Mouse (Mus musculus): ENCODE data around the gene Cdc37l1.

Gene Cdc37l1

DNA sequence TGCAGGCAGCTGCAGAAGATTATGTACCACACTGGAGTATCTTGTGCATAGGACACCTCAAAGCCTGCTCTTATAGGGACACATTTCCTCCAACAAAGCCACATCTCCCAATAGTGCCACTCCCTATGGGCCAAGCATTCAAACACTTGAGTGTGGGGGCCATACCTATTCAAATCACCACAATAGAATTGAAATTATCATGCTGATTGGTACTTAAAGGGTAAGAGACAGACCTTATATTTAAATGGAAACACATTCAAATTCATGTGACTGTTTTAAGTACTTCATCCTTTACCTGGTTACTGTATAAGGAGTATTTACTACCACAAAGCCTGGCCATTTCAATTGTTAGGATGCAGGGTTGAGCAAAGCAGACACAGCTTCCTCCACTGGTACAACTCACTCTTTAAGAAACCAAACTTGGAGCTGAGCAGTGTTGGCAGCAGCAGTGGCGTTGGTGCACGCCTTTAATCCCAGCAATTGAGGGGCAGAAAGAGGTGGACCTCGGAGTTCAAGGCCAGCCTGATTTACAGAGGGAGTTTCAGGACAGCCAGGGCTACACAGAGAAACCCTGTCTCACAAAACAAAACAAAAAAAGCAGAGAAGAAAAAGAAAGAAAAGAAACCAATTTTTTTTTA, 18.0 kb downstream of the Cdc37l1 start:
- DNase-seq (ENCODE audit: extremely low spot score): no peak

DNA sequence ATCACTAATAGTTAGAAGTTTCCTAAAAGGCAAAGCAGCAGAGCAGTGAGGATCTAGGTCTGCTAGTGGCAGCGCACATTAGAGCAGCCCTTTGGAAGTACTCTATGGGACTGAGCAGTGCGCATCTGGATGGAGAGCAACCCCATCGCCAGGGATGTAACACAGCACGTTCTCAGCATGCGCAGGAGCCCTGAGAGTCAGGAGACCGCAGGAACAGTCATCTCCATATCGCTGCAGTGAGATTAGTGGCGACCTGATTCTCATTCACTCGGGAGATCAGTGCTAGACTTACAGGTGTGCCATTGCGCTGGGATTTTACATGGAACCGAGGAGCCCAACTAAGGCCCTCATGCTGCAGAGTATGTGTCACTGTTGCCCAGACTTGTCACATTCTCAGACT, 18.9 kb downstream of the Cdc37l1 start:
- no peak for DNase-seq (ENCODE audit: extremely low spot score)

DNA sequence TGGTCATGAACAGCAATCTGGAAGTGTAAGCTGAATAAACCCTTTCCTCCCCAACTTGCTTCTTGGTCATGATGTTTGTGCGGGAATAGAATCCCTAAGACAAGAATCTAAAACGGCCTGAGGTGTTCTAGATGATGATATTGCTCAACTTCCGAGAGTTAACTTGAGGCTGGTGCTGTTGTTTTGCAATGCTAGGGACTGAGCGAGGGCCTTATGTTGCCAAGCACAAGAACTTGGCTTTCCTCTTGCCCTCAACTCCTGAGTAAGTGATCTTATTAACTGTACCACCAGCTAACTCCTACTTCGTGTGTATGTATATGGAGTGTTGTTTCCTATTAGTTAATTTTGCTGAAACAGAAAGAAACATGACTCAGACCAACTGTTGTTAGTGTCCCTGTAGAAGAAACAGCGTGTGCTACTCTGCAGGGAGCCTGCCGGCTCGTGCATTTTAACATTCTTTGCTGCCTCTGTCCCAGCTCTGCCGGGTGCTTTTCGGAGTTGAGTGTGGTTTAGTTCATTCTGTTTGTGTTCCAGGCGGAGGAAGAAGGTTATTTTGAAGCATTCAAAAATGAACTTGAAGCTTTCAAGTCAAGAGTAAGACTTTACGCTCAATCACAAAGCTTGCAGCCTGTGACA, 21.3 kb downstream of the Cdc37l1 start:
- no peak for DNase-seq (ENCODE audit: extremely low spot score)

DNA sequence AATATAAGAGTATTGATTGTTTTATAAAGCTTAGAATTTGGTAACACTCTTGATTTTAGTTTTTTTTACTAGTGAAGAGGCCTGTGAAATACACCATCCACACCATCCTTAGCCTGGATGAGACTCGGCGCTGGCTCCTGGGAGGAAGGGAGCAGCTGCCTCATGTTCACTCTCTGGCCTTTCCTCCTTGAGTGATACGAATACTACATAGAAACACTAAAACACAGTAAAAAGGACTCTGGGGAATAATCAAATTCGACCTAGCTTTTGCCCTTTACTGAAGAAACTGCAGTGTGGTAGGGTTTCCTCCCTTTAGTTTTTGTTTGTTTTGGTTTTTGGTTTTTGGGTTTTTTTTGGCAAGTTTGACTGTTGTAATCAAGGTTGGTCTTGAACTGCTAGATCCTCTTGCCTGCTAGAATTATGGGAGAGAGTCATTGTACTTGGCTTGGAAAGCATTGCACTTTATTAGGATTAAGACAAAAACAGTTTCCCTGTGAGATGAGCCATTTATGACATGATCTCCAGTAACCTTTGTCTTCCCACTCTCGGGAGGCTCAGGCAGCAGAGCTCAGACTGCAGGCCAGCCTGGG, 24.4 kb downstream of the Cdc37l1 start:
- no peak for DNase-seq (ENCODE audit: extremely low spot score)

DNA sequence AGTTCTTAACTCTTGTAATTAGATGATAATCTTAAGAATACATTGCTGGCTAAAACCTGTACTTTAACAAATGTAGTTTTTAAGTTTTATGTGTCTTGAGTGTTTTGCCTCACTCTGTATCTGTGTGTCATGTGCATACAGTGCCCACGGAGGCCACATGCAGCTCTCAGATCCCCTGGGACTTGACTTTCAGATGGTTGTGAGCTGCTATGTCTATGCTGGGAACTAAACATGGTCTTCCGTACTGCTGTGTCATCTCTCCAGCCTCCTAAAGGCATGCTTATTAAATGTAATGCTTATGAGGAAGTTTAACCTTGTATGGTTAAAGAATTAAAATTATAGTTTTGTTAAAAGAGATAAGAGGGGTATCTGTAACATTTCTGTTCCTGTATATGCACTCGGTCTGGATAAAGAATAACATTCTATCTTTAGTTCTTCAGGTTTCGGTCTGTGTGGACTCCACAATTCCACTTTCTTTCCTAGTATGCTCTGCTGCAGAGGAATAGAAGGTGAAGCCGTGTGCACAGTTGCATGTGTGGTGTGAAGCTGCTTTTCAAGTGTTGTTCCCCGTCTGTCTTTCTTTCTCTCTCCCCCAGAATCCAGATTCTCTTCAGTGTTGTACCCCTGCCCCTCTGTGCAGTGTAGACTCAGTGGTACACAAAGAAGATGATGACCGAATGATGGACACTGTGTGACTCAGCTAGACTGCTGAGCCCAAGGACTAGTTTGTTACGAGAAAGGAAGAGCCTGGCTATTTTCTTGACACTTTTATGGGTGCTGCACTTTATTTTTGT, 25.5 kb downstream of the Cdc37l1 start:
- no peak for DNase-seq (ENCODE audit: extremely low spot score)

DNA sequence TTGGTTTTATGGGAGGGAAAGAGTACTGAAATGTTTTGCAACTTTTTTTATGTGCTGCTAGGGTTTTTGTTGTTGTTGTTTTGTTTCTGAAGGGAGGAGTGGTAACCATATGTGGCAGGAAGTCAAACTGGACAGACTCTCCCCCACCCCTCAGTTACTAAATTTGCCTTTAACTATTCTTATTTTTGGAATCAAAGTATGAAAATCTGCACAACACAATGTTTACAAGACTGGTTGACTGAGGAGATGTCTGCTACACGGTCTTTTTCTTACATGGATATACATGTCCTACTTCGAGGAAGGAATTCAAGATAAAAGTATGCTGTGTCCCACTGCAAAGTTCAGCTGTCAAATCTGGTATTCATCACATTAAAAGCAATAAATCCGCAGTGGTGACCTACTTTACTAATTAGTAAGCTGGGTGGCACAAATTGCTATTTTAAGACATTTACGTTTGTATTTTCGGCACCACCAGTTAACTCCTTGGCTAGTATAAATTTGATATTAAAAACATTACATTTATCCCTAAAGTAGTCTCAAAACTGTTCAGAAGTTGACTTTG, 26.1 kb downstream of the Cdc37l1 start:
- no peak for DNase-seq (ENCODE audit: extremely low spot score)

DNA sequence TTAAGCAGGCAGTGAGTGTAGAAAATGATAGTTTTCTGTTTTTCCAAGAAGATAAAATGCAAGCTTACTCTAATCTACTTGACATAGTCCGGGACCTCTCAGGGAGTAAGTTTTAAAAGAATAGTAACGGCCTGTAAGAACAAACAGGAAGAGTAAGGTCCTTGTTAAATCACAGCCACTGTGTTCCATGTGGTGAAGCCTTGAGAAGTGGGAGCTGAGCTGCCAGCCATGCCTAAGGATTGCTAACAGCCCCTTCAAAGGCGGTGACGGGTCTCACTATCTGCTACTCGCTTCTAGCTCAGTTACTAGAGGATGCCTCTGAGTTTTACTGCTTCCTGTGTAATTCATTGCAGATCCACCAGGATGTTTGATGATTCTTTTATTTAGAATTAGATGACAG, 26.6 kb downstream of the Cdc37l1 start:
- no peak for DNase-seq (ENCODE audit: extremely low spot score)

DNA sequence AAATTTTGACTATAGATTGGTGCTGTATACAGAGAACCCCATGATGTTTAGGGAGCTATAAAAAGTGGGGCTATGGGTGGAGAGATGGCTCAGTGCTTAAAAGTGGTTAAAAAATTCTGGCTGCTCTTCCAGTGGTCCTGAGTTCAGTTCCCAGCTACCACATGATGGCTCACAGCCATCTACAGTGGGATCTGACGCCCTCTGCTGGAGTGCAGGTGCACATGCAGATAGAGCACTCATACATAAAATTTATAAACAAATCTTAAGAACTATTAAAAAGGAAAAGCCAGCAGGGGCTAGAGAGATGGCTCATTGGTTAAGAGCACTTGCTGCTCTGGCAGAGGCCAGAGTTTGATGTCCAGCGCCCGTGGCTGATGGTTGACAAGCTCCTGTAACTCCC, 29.5 kb downstream of the Cdc37l1 start:
- no peak for DNase-seq (ENCODE audit: extremely low spot score)

DNA sequence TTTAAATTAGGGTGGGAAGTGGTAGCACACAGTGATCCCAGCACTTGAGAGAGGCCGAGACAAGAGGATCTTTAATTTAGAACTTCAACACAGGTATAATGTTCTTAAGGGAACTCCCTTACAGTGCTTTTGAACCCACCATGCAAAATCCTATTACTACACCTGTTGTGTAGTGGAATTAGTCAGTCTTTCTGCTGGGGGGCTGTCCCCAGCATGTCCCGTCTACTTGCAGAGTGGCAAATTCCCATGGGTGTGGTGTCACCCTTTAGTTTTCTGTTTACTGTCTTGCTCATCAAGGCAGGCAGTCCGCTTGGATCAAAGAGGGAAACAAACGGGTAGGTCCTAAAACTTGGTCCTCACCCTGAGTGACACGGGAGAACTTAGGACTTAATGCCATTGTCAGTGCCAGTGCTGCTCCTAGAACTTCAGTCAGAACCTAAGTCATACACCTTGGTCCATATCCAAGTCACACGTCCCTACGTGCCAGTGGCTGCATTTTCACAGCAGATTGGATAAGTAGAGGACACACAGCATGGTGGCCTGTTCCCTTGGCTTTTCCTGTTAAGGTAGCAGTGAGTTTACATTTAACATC, 31.7 kb downstream of the Cdc37l1 start:
- no peak for DNase-seq (ENCODE audit: extremely low spot score)

DNA sequence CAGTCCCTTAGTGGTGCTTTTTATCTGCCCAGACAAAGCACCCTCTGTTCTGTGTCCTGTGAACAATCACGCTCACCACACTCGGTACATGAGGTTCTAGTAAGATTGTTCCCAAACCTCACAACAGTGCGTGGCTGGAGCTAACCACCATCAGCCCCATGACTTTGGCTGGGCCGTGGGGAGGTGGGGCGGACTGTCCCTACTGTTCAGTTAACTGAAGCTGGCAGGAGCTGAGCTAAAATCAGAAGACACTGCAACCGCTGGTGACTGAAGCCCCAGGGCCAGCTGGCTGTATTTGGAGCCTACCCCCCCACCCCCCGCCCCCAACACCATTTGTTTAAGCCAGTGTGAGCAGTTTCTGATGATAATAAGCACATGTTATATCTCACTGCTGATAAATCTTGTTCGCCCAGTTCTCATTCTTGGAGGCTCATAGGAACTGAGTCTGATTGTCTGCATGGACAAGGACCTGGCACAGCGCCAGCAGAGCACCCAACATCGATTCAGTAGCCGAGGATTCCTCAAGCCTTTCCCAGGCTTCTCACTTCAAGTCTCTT, 34.3 kb downstream of the Cdc37l1 start:
- DNase-seq (ENCODE audit: extremely low spot score): no peak

DNA sequence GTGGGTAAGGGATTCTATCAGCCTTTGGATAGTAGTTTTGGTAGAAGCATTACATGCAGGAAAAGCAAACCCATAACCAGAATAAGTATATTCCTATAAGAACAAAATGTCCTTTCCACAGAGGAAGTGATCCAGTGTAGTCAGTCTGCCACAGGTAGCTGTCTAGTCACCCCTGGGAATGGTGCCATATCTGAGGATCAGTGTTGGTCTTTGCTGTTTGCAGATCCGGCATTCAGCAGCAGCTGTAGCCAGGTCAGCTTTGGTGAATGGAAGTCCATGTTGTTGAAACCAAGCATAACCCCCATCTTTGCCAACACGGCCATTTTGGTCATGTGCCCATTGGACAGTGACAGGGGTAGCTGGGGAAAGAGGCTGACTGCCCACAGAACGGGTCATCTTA, 41.6 kb downstream of the Cdc37l1 start:
- no peak for DNase-seq (ENCODE audit: extremely low spot score)

DNA sequence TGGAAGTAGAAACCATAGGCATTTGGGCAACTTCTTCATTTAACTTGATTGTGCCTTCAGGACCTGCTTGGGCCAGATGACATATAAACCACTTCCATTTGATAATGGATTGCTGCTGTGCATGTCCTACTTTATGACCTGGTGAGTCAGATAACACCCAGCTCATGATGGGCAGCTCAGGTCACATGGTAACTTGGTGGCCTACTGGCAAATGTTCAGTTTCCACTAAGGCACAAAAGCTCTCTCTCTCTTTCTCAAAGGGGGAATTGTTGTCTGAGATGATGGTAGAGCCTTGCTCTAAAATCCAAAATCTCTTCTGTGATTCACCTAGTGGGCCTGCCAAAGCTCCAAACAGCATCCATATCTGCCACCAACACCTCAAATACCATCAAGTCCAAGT, 42.5 kb downstream of the Cdc37l1 start:
- DNase-seq (ENCODE audit: extremely low spot score): no peak

DNA sequence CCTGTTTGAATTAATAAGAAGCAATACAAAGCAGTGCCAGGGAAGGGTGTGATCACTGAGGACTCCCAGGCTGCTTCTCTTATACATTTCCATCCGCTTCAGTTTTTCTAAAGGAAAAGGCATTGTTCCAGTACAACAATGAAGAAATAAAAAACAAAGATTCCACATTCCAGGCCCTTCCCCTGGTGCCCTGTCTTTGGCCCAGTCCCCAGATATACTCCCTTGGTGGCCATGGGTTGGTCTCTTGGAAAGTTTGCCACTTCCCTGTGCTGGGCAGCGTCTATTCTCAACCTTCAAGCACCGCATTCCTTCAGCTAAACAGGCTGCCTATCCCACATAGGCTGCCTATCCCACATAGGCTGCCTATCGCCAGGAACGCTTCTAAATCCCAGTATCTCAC, 46.9 kb downstream of the Cdc37l1 start:
- no peak for DNase-seq (ENCODE audit: extremely low spot score)

DNA sequence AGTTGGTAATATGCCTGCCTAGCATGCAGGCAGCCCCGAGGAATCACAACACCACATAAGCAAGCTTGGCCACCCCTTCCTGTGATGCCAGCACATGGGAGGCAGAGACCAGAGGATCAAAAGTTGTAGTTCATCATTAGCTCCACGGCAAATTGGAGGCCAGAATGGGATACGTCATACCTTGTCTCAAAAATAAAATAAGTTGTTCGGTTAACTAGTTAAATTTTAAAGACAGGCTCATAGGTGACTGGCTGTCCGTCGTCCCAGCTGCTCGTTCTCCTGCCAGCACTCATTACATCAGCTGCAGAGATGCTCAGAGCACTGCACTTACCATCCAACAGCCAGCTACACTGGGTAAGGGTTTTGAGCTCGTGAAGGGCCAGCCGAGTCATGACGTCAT, 47.4 kb downstream of the Cdc37l1 start:
- no peak for DNase-seq (ENCODE audit: extremely low spot score)

DNA sequence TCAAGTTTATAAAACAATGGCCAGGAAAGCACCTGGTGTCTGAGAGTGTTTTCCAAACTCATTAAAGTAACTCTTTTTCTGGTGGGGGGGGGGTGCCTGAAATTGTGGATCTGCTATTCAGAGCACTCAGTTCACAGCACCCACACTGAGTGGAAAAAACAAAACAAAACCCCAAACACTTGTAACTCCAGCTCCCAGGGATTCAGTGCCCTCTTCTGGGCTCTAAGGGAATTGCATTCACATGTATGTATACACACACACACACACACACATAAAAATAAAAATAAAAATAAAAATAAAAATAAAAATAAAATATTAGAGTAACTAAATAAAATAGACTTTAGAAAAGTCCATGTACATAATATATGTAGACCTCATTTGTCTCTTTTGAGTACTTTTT, 49.2 kb downstream of the Cdc37l1 start:
- no peak for DNase-seq (ENCODE audit: extremely low spot score)

DNA sequence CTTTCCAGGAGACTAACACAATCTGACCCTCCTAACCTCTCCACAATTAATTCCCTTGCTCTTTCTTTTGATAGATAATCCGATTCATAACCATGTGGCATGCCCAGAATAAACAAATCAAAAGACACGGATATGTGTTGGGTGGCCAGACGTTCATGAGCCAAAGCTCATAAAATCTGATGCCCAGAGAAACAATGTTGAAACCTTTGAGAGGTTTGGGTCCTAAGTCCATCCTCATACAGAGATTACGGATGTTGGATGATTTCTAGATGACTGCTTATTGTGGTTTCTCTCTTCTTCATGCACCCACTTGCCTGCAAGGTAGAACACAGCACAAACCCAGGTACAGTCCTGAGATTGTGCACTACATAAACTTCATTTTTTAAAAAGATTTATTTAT, 50.1 kb downstream of the Cdc37l1 start:
- no peak for DNase-seq (ENCODE audit: extremely low spot score)

DNA sequence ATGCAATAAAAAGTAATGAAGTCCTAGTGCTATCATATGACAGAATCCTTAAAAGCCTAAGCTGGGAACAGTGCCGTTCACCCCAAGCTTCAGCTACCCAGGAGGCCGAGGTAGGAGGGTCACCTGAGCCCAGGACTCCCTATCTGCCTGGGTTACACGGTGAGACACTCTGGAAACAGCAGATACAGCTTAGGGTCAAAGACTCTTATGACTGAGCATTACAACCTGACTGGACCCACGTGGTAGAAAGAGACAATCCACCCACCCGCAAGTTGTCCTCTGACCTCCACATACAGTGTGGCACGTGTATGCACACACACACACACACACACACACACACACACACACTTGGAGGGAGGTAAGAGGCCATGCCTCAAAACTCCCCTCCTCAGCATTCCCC, 52.0 kb downstream of the Cdc37l1 start:
- DNase-seq (ENCODE audit: extremely low spot score): no peak

DNA sequence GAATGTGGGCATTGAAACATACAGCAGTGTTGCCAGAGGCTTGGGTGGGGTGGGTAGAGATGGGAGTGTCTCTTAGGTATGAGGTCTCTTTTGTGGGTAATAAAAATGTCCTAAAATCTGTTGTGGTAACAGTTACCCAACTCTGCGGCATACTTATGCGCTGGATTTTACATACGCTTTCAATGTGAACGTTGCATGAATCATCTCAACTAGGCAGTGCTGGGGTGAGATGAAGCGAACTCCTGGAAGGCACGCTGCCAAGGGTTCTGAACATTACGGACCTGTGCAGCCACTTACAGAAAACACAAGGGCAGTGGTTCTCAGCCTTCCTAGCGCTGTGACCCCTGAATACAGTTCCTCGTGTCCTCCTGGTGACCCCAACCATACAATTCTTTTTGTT, 52.5 kb downstream of the Cdc37l1 start:
- DNase-seq (ENCODE audit: extremely low spot score): no peak

DNA sequence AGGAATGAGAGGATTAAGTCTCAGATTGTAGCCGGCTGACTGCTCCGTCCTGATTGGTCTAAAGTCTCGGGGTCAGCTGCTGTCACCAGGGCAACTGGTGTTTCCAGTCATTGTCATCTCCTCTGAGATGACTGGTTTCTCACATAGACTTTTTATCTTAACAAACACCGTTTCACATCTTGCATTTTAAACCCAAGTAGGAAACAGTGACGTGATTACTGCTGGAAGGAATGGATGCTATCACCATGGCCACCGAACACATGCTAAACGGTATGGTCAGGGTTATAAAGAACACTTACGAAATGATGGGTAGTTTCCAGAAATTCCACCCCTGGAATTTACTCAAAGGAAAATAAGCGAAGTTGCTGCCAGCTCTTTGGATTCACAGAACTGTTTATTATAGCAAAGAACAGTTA, 54.2 kb downstream of the Cdc37l1 start:
- no peak for DNase-seq (ENCODE audit: extremely low spot score)

DNA sequence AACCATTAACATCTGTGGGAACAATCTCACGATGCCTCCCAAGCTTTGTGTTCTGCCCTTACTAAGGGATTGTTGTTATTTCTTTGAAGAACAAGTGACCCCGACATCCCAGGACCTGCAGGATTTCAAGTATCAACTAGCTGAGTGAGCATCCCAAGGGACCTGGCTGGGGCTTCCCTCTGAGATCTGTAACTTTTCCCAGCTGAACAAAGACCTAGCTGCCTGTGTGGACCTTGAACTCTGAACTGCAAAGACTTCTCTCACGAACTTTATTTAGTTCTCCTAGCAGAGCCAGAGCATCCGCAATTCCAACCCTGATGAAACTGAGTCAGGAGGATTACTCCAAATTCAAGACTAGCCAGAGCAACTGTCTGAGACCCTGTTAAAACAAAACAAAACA, 55.2 kb downstream of the Cdc37l1 start:
- no peak for DNase-seq (ENCODE audit: extremely low spot score)

DNA sequence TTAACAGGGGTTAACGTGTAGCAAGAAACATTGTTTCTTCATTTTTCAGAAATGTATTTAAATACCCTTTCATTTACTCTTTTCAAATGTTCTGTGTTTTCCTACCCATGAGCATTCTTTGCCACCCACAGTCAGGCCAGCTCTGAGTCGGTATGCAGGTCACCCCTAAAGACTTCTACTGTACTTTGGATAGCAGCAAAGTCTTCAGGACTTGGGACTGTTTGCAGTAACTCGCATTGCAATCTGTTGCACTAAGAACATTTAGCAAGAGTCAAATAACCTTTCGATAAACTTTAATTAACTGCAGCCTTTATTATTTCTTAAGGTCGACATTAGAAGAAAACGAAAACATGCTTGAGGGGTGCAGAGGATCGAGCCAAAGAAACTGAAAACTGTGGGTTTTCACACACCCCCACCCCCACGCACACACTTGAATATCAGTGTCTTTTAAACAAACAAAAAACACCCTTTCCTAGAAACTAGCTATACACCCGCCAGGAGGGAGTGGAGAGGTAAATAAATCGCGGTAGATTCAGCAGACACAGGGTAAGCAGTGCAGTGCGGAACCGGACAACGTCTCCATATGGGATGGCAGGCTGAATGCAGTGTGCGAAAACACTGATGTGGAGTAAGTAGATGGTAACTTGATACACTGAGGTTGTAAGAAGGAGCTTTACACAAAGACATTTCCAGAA, 56.0 kb downstream of the Cdc37l1 start:
- DNase-seq (ENCODE audit: extremely low spot score): peak; percentile 25

All from embryo, embryonic 9.5 days (tissue).